Mouse (Mus musculus) erythroblast, embryonic 14.5 days (primary cell): ENCODE measurements at regions not wholly inside any gene's neighbourhood (a gene's known extent, or its start where the extent isn't known, plus 50 kb on each side); places are given as distances from the start of the nearest gene placed in this dataset.

ENCODE experiments used
- GATA1 ChIP-seq: IDR thresholded peaks from 2 replicates; pipeline ENCODE4 v1.6.1; 2012; ENCODE audit warnings: low read length, inconsistent platforms, mixed read lengths
- TAL1 ChIP-seq: IDR thresholded peaks from 3 replicates; pipeline ENCODE4 v1.6.1; 2012; ENCODE audit warnings: low read length, inconsistent platforms, mixed read lengths

DNA sequence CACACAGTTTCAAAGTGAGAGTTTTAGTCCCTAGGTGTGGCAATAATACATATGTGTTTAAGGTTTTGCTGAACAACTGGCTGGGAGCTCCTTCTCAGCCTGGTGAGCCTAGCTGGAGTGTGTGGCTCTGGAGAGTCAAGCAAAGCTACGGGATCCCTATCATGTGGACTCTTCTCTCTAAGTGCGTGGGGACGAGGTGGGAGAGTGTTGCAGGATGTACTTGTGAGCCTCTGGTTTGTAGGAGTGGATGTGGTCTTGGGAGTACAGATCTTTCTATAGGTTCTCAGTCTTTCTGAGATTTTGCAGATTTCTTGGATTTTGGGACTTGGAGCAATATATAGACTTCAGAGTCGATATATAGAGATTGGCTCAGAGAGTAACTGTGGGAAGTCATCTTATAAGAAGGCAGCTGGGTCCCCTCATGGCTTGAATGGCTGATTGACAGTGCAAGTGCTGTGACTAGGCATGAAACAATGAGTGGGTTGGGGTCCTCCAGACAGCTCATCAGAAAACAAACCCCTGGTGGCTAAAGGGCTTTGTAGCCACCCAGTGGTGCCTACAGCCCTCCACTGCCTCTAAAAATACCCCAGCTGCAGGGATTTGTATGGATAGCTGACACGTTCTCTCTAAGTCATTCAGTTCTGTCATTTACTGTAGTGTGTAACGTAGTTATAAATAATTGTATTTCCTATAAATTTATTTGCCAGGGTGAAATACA lies 486.1 kb downstream of the Cdh26 start:
- TF ChIP-seq TAL1 (no peak), GATA1 (no peak)
